Mouse (Mus musculus): ENCODE measurements around the gene Cenpb. TPM values are rescaled to one million over a fixed set of nuclear protein-coding genes. Genes with fewer than 3 reads are reported as not detected.

Cenpb gene
- polyA plus RNA-seq, 1 experiment: 130 TPM

Other genes with a start within 250 kb of the Cenpb start
- gene Gfra4, start 137.0 kb downstream of the Cenpb start, polyA plus RNA-seq (2012; fragmentation: generic; extraction: Trizol): 2.2 TPM
- gene Adam33, start 116.3 kb downstream of the Cenpb start, polyA plus RNA-seq (2012; fragmentation: generic; extraction: Trizol): 0.02 TPM
- gene Siglec1, start 93.3 kb downstream of the Cenpb start, polyA plus RNA-seq (2012; fragmentation: generic; extraction: Trizol): not detected
- 3.3 TPM for gene Hspa12b, start 52.8 kb downstream of the Cenpb start, polyA plus RNA-seq (2012; fragmentation: generic; extraction: Trizol)
- gene Gm11037, start 46.6 kb downstream of the Cenpb start, polyA plus RNA-seq (2012; fragmentation: generic; extraction: Trizol): not detected
- gene 1700037H04Rik, start 20.0 kb downstream of the Cenpb start, polyA plus RNA-seq (2012; fragmentation: generic; extraction: Trizol): 75.2 TPM
- 58.4 TPM for gene Cdc25b, start 6.9 kb upstream of the Cenpb start, polyA plus RNA-seq (2012; fragmentation: generic; extraction: Trizol)
- 9.4 TPM for gene Spef1, start 7.2 kb upstream of the Cenpb start, polyA plus RNA-seq (2012; fragmentation: generic; extraction: Trizol)
- 33.6 TPM for gene Ap5s1, start 27.0 kb upstream of the Cenpb start, polyA plus RNA-seq (2012; fragmentation: generic; extraction: Trizol)
- gene Mavs, start 54.0 kb upstream of the Cenpb start, polyA plus RNA-seq (2012; fragmentation: generic; extraction: Trizol): 16.6 TPM
- gene Pank2, start 82.4 kb upstream of the Cenpb start, polyA plus RNA-seq (2012; fragmentation: generic; extraction: Trizol): 26.2 TPM
- gene Rnf24, start 172.8 kb upstream of the Cenpb start, polyA plus RNA-seq (2012; fragmentation: generic; extraction: Trizol): 3.0 TPM

Measured in myocyte (in vitro differentiated cells).